Mouse (Mus musculus) 416B (cell line): Measurements from ENCODE around the gene Golt1b.
"Not testable (repeated sequence)": the region's sequence is repeated elsewhere in the genome, so short reads cannot be mapped to it uniquely, and the experiment has no call there.

Experiments
- DNase-seq: peaks from one replicate; pipeline ENCODE4 v3.0.0; 2011; ENCODE audit warnings: low read depth

Gene Golt1b

DNA sequence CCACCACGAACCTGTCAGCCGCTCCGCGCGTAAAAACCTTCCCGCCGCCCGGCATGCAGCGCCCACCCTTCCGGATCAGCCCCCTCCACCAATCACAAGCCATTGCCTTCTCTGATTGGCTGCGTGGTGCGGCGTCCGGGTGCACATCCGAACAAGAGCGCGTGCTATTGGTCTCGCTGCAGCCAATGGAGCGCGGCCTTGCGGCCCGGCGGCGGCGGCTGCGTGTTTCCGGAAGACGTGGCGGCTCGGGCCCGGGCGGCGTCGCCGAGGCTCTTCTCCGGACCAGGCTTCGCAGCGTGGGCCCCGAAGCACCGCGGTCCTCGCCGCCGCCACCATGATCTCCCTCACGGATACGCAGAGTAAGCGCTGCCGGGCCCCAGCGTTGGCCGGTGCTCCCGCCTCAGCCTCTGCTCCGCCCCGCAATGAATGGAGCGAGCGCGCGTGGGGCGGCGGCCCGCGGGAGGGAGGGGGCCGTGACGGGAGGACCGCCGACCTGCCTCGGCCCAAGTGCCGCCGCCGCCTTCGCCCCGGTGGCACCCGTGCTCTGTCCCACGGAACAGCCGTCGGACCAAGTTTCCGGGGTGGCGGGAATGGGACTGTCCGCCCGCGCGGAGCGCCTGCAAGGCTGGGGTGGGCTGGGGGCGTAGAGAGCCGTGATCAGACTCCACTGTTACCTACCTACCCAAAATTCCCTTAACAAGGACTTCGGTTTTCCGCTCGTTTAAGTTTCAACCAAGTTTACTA lies at the start of gene Golt1b, which contains the start of gene Recql:
Gene Golt1b (plus strand): TSS at position 211 of the 744 bp plus-strand sequence.
Gene Recql (minus strand): TSS at position 77 of the 744 bp plus-strand sequence.
- peak; percentile 98 for DNase-seq

DNA sequence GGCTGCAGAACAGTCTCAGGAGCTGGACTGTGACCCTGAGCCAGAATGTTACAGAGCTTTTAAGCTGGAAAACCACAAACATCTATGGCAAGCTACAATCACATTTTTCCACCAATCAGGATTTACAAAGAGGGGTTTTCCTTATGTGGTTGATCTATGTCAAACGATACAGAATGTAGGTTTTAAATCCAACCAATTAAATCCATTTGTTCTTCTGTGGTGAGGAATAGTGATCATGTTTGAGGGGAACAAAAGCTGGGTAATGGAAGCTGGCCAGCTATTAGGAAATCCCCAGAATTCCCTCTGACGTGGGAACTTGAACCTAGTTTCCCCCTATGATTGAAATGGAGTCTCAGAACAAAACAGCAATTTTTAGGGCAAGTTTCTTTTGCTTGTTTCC lies 48.1 kb upstream of the Golt1b start:
- no peak for DNase-seq

DNA sequence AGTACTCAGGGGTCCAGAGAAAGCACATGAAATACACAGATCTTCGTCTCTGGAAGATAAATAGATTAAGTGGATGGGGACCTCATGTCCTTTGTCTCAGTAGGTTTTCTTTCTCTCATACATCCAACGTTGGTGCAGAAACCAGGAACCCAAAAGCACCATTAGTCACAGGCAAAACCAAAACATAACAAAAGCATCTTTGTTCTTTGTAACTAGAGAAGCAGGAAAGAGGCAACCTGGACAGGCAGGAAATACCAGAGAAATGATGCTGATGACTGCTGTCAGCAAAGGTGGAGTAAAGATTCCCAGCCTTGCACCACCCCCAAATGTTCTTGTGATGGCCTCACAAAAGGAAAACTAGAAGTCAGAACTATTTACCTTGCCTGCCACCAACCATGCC lies 47.4 kb upstream of the Golt1b start:
- DNase-seq: no peak

DNA sequence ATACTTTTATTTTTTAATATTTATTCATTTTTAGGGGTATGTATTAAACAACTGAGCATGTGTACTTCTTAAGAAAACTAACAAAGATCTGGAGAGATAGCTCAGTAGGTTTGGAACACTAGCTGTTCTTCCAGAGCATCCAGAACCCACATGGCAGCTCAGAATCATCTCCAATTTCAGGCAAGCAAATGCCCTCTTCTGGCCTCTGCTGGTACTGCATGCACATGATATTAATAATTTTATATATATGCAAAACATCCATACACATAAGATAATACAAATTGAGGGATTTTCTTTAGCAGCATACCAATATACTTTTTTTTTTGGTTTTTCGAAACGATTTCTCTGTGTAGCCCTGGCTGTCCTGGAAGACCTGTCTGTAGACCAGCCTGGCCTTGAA lies 43.5 kb upstream of the Golt1b start:
- DNase-seq: peak; percentile 80

DNA sequence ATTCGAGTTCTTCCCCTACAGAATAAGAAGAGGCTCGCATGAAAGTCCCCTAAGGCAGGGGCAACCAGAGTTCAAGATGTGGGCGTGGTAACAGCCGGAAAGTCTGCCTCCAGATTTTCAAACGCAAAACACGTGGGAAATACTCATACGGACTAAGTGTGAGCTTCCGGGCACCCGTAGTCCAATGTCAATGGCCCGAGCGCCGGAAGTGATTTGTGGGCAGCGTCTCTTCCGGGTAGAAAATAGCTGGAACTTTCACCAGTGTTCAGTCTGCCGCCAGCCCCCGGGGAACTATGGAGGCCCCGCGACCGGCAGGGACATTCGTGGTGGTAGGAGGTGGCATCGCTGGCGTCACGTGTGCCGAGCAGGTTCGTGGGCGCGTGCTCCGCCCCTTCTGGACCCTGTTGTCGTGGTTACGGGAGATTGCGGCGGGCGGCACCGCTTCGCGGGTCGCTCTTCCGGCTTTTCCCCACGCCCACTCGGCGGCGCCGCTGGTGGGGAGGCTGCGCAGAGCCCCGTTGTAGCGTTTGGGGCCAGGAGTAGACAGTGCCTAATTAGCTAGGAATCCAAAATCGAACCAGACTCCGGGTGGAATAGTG lies 41.5 kb upstream of the Golt1b start, which contains the start of gene Pyroxd1:
Gene Pyroxd1 (plus strand): TSS at position 215 of the 599 bp plus-strand sequence.
- peak; percentile 98 for DNase-seq

DNA sequence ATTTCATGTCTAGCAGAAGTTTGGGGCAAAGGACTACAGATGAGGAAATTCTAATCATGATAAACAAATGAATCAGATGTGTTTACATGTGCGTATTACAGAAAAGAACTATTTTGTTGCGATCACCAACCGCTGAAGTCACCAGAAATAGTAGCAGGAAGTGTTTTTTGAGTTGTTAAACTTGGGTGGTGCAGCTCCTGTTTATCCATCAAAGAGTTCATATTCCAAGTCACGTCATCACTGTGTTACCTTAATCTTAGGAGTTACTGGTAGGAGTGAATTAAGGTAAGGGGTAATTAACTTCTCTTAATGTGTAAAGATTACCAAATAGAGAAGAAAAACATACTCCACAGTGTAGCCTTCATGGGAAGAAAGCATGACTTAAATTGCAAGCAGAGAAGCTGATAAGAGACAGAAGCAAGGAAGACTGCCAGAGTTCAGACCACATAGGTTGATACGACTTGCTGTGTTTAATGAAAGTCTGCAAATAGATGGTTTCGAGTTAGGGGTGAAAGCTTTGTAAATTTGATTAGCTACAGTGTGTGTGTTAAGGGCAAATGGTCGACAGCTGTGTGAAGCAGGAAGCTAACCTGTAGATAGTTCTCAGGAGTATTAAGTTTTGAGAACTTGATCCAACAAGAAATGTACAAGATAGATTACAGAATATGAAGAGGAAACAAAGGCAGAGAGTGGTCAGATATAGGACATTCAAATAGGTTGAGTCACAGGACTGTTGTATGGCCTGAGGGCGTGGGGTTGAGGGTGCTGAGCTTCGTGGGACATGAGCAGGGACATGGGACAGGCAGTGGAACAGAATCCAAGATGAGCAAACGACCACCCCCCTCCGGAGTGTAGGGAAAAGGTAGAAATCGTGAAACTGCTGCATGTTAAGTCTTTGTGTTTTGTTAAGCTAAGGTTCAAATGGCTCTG lies 40.6 kb upstream of the Golt1b start:
- peak; percentile 52 for DNase-seq

DNA sequence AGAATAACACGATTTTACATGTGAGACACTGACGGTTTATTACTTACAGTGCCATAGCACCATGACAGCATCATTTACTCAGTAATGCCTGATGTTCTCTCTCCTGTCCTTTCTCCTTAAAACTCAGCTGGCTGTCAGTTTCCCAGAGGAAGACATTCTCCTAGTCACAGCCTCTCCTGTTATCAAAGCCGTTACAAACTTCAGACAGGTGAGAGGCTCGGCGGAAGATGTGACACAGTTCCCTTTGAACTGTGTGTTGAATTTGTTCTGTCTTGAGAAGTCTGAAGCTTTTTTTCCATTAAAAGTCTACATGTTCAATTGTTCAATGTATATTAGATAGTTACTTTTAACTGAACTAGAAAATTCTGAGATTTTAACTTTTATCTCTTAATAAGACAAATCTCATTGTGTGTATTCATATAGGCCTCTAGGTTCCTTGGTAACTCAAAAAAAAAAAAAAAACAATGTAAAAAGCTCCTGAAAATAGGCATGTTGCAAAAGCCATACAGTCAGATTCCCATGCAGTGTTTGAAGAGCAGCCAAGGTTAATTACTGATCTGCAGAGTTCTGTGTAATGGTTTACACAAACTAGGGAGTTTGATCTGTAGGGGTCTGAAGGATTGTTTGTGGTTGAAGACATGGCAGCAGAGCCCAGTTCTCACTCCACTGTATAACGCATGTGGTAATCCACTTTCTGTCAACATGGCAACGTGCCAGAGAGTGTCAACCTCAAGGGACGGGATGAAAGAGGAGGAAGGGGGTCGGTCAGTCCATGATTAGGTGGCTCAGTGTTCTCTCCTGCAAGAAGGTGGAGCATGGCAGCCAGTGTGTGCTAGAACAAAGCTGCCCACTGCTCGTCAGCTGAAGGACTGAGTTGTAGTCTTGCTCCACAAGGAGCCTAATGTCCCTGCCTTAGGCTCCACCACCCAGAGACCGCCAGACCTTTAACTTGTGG lies 39.3 kb upstream of the Golt1b start:
- peak; percentile 33 for DNase-seq

DNA sequence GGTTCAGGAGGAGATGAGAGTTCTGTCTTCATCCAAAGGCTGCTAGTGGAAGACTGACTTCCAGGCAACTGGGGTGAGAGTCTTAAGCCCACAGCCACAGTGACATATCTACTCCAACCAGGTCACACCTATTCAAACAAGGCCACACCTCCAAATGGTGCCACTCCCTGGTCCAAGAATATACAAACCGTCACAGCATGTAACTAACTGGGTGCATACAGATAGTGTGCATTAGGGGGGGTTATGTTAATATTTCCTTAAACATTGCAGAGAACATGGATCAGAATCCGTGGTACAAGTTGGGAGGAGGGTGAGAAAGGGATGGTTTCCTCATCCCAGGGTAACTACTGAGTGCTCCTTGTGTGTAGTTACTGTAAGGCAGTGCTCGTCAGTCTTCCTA lies 34.9 kb upstream of the Golt1b start:
- not testable (repeated sequence) for DNase-seq

DNA sequence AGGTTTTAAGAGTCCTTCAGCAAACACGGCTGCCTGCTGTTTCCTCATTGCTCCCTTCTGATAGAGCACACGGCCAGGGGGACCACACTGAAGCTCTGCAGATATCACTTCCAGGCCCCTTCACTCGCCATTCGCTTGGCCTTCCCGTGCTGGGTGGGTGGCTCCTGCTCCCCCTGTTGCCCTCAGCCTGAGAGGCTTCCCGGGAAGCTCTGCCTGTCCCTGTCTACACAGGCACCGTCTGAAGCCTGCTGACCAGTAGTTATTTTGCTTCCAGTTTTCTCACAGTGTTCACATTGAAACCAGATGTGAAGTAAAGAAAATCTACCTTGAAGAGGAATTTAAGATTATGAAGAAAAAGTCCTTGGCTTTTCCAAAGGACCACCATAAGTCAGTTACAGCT lies 29.9 kb upstream of the Golt1b start:
- no peak for DNase-seq

DNA sequence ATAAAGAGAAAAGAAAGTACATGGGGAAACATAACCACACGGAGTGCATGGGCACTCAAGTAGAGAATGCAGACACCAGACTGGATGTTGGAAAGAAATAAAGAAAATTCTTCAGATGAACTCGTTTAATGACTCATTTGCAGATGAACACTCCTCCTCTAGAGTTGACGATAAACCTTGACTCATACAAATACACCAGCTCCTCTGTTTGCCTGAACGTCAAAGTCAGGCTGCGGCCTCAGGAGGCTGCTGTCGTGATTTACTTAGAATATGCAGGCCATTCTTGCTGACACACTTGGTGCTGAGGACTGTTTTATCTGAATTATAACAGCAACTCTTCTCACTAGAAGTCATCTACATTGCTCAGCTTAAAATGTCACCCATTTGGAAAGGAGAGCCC lies 25.0 kb upstream of the Golt1b start:
- no peak for DNase-seq

DNA sequence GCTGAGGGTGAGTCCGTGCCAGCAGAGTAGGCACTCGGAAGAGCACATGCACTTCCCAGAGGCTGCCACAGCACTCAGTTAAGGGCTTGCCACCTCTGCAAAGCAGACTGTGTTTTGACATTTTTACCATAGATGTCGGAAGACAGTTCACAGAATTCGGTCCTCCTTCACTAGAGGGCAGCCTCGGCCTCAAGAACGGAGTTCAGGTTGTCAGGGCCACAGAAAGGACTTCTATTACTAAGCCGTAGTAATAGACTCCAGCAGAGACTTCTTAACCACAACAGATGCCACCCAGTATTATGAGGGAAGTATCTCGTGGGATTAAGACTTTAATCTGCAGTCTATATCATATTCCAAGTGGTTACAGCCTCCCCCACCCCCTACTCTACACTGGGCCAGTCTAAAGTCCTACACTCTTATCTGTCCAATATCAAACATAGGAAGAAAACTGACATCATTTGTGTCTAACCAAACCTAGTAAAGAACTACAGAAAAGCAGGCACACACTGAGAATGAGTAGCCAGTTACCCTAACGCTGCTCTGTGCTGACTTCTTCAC lies 23.9 kb upstream of the Golt1b start:
- DNase-seq: no peak

DNA sequence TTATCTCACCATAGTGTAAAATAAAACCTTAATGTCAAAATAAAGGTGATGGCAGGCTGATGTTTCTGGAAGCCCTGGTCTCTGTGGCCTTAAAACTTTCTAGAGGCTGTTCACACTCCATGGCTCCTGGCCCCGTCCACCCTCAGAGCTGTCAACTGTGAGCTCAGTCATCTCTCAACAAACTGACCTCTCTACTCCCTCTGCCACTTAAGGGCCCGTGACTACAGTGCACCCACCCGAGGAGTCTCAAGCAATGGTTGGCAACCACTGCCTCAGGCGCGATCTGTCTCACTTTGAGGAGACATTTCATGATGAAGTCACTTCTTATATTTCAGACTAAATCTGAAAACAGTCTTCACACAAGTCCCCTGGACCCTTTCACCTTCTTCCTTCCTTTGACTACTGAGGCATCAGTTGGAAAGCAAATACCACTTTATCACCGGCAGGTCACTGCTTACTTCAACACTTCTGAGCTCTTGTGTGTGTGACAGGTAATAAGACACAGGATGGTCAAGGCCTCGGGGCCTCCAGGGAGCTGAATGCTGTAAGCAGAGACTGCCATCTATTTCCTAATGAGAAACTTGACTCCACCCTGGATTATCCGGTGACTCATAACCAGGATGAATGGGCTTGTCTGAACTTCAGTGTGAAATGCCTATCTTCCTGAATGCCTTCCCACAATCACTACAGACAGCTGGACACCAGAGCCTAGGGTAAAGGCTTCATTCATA lies 21.1 kb upstream of the Golt1b start:
- DNase-seq: no peak

DNA sequence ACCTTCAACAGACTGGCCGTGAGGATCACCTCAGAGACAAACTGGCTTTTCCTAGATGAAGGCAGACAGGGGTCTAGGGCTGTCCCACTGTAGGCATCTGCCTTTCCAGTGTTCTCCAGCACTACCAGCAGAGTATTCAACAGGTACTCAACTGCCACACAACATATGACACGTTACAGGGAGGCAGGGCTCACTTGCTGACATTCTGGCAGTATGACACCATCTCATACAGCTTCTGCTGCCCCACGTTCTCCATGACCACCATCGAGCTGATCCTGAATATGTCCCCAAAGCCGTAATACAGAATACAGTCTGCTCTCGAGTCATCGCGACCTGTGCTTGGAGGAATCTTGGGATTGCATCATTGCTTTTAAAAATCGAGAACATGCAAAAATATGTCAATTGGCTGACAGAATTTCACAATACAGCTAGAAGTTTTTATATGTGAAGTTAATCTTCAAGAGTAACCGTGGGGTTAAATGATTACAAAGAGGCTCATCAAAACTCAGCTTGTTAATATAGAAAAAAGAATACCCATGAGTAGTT lies 20.5 kb upstream of the Golt1b start:
- DNase-seq: no peak

DNA sequence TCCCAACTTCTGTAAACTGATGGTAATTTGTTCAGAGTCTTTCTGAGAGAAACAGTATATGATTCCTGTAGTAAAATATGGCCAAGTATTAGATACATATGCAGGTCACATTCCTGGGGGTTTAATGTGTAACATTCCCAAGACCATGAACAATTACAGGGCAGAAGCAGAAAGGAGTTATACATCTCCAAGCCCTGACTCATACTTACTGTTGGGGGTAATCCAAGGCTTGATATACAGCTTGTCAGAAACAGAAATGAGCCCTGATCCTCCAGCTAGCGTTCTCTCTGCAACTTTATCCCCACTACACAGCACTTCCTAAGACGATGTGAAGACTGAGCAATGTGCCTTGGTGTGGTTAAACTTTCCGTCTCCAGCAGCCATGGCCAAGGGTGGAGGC lies 19.5 kb upstream of the Golt1b start:
- DNase-seq: no peak

DNA sequence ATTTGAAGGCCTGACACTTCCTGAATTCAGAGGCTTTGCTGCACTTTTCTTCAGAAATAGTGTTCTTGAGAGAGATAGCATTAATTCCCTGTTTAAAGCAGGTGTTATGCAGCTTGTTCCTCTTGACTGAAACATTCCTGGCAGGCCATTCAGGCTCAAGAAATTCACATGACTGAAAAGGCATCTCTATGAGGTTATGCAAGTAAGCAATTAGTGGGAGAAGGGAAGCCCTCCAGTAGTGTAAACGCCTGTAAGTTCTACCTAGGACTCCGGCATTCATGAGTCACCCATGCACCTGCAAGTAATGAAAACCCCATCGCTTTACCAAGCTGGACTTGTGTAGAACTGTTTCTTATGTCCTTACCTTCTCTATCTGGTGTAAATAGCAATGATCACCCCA lies 17.5 kb upstream of the Golt1b start:
- no peak for DNase-seq

DNA sequence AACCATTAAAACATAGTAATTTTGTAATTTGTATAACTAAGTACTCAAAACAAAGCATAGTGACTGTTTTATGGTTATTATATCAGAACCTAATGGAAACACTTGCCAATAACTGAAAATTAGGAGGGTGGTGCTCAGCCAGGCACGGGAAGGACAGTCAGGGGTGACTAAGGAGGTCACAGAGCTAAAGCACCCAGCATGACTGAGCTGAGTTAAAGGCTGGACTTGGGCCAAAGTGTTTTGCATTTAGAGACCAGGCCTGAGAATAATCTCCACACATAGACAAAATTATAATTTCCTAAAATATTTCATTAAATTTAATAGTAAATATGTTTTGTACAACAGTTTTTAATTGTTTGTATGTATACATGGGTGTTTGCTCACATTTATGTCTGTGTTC lies 9.9 kb upstream of the Golt1b start:
- no peak for DNase-seq

DNA sequence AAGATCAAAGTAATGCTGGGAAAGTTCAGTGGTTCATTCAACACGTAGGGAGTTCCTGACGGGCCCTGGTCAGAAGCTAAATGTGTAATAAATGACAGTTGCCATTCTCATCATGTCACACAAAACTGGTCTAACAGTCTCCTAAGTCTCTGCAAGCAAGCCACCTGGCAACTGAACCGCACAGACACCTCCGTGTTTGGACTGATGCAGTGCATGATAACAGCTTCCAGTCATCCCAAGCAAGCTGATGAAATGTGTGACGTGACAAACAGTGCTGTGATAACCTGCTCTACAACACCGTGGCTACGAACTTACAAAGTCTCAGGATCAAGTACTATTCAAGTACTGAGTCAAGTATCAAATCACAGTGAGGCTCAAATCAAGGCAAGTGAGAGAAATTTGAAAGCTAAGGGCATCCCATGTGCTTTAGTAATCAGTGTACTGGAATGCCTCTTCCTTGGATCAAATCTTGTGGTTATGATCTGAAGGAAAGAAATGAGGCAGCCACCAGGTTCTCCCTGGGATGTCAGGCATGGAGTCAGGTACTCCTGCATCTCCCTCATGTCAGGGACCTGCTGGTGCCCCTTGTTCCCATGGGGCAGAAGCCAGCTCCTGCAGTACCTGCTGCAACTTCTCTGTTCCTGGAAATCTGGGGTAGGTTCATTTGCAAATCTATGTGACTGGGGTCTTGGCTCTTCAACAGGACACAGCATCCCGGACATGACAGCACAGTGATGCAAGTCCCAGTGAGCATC lies 8.3 kb upstream of the Golt1b start:
- DNase-seq: no peak

DNA sequence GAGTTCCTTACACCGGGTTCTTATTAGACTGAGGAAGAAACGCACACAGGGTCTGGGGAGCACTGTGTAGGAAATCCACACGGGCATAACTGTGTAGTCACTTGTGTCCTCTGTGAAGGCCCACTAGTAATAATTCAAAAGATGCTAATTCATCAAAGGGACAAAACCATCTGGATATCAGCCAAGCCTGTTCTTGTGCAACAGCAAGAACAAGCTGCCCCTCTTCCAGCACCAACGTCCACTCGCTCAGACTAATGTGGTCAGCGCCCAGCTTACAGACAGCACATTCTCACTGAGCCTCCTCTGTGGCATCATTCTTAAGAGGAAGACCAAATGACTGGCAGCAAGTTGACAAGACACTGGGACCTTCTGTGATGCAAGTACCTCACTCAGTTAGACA lies 7.1 kb upstream of the Golt1b start:
- peak; percentile 73 for DNase-seq

DNA sequence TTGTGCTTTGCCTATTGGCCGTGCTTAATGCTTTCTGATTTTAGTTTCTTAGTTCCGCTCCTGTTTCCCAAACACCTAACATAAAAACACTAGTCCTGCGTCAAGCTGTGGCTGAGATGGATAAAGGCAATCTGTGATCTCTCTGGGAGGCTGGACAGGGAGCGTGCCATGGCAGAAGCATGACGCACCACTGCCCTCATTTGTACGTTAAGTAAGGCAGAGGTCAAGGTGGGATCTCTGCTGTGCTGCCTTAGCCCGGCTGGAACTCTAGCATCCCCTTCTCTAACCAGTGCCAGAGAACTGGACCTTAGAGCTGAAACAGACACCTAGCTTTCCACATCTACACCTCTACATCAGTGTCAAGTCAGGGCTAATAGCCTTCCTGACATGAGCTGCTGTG lies 5.4 kb upstream of the Golt1b start:
- DNase-seq: no peak
